Mouse (Mus musculus) neural tube, embryonic 11.5 days (tissue): ENCODE results near the gene Sptbn4. TPM values are rescaled to one million over a fixed set of nuclear protein-coding genes. Genes with fewer than 3 reads are reported as not detected.
A peak's percentile ranks its signal among the peaks of the same experiment; 100 is the strongest.
"Not testable (repeated sequence)": the region's sequence is repeated elsewhere in the genome, so short reads cannot be mapped to it uniquely, and the experiment has no call there.

Experiments used
- ATAC-seq: fragments of 200-750 bp; cut with Nextera tagmentation; 2 replicates; pipeline ENCODE4 v1.8.0; 2017; ENCODE audit warnings: moderate number of reproducible peaks, mild to moderate bottlenecking, moderate TSS enrichment, moderate library complexity; ENCODE audit not compliant: insufficient read depth, low FRiP score, low TSS enrichment
- DNase-seq: peaks from one replicate; pipeline ENCODE4 v3.0.0-alpha.2; 2015; ENCODE audit warnings: low spot score
- H3K27ac ChIP-seq: fragments of 300-500 bp; sonication (generic); 2 replicates; pipeline ENCODE4 v1.5.1; 2014; ENCODE audit warnings: low read depth, mild to moderate bottlenecking, low read length
- H3K27me3 ChIP-seq: fragments of 300-500 bp; sonication (generic); 2 replicates; pipeline ENCODE4 v1.6.1; 2014; ENCODE audit warnings: mild to moderate bottlenecking, low read length, mixed read lengths; ENCODE audit not compliant: control insufficient read depth, insufficient read depth
- H3K36me3 ChIP-seq: fragments of 300-500 bp; sonication (generic); 2 replicates; pipeline ENCODE4 v1.6.1; 2014; ENCODE audit warnings: mild to moderate bottlenecking, low read length, moderate library complexity, mixed read lengths; ENCODE audit not compliant: control insufficient read depth, insufficient read depth
- H3K4me1 ChIP-seq: fragments of 300-500 bp; sonication (generic); 2 replicates; pipeline ENCODE4 v1.6.1; 2014; ENCODE audit warnings: low read length, mixed read lengths; ENCODE audit not compliant: control insufficient read depth, insufficient read depth
- H3K4me2 ChIP-seq: fragments of 300-500 bp; sonication (generic); 2 replicates; pipeline ENCODE4 v1.6.1; 2014; ENCODE audit warnings: low read depth, mild to moderate bottlenecking, moderate library complexity
- H3K4me3 ChIP-seq: fragments of 300-500 bp; sonication (generic); 2 replicates; pipeline ENCODE4 v1.5.1; 2014; ENCODE audit warnings: low read depth, low read length
- H3K9ac ChIP-seq: fragments of 300-500 bp; sonication (generic); 2 replicates; pipeline ENCODE4 v1.6.1; 2014; ENCODE audit warnings: mild to moderate bottlenecking, low read length
- H3K9me3 ChIP-seq: fragments of 300-500 bp; sonication (generic); 2 replicates; pipeline ENCODE4 v1.6.1; 2016; ENCODE audit warnings: low read length; ENCODE audit not compliant: control insufficient read depth
- WGBS: fragments of 180-500 bp; shearing (Covaris S2); extraction: QIAGEN DNeasy Blood & Tissue Kit; methylation state at CpG from one replicate; pipeline ENCODE4 v1.1.7; 2014; 5-methylcytosine and 5-hydroxymethylcytosine counted together
- polyA plus RNA-seq: library from polyadenylated mRNA; unstranded; fragments of >200 nt; fragmentation: Nextera tagmentation; extraction: Ambion mirVana; gene quantifications from 2 replicates; pipeline ENCODE4 v1.2.1, GENCODE M21; 2014

The Sptbn4 gene
- polyA plus RNA-seq, result 0.23 and 0.34 TPM in 2 replicates

DNA sequence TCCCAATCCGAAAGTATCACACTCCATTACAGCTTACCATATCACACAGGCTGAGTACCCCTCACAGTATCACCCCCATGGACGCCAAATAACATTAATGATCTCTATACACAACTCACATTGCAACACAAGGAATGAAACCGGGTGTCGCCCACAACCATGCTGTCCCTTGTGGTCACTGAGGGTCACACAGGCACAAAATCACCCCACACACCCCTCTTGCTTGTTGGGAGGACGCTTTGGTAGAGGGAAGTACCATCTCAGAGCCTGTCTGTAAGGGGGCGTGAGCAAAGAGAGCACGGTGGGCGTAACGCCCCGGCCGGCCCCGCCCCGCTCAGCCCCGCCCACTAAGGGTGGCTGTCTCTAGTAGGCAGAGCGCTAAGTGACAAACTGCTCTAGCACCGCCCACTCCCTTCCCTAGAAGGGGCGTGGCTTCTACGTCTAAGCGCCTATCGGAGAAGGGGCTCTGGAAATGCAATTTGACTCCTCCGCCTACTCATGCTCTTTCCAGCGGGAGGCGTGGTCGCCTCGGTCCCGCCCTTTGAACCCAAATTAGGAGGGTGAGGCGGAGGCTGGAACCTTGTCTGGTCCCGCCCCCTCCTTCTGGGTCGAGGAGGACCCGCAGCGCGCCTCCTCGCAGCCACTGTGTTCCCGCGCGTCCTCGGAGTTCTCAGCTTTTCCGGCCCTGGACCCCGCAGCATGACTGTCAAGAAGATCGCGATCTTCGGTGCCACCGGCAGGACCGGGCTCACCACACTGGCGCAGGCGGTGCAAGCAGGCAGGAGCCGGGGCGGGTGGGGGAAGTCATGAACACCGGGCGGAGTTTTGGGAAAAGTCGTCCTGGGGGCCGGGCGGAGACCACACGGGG lies at the start of gene Sptbn4, which contains the start of gene Blvrb:
Gene Sptbn4 (minus strand): TSS at position 268 of the 868 bp plus-strand sequence.
Gene Blvrb (plus strand): TSS at position 560 of the 868 bp plus-strand sequence.
- H3K27ac ChIP-seq, result no peak within 1 kb of the TSS
- peaks cover 27% of the 10 kb centered on the region for H3K27me3 ChIP-seq
- DNase-seq (peak; percentile 98), ATAC-seq (peak; percentile 94)
- peak within 1 kb of the TSS; percentile 59 for H3K9ac ChIP-seq
- no peaks in the 10 kb centered on the region for H3K36me3 ChIP-seq
- no peaks in the 10 kb centered on the region for H3K9me3 ChIP-seq
- peaks cover 5% of the 10 kb centered on the region; the same call in 1 of the 2 replicates for H3K4me1 ChIP-seq
- peak within 1 kb of the TSS; percentile 46 for H3K4me3 ChIP-seq
- peak within 1 kb of the TSS; percentile 88 for H3K4me2 ChIP-seq
- WGBS, result 1% methylated on average over 54 of the region's 54 CpGs

DNA sequence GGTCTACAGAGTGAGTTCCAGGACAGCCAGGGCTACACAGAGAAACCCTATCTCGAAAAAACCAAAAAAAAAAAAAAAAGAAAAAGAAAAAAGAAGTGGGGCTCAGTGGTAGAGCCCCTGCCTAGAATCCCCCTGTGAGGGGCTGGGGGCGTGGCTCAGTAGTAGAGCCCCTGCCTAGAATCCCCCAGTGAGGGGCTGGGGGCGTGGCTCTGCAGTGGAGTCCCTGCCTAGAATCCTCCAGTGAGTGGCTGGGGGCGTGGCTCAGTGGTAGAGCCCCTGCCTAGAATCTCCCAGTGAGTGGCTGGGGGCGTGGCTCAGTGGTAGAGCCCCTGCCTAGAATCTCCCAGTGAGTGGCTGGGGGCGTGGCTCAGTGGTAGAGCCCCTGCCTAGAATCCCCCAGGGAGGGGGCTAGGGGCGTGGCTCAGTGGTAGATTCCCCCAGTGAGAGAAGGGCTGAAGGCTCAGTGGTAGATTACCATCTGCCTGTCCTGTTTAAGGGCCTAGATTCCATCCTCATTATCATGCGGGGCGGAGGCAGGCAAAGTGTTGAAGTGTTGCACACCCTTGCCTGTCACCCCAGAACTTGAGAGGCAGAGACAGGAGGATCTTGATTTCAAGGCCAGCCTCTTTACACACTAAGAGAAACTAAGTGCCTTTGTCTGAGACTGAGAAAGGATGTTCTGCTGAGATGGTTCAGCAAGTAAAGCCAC lies 47.3 kb upstream of the Sptbn4 start:
- WGBS, result 89% methylated on average over 9 of the region's 9 CpGs
- DNase-seq, H3K9ac ChIP-seq, ATAC-seq, H3K4me2 ChIP-seq, H3K4me1 ChIP-seq, H3K27me3 ChIP-seq, H3K9me3 ChIP-seq, H3K36me3 ChIP-seq, H3K27ac ChIP-seq, H3K4me3 ChIP-seq: not testable (repeated sequence)

DNA sequence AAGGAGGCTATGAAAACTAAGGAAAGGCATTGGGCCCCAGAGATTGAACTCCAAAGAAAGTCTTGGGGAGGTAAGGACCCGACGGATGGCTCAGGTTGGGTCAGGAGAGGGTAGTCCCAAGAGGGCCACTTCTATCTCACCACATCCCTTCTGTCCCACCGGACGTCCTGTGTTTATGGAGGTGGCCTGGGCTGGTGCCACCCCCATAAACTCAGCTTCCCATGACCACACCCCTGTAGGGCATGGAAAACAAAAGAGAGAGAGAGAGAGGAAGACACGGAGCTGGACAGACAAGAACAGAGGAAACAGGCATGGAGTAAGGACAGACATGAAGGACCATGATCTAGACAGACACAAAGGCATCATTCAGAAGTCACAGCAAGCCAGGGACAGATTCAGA lies 46.0 kb upstream of the Sptbn4 start:
- H3K27me3 ChIP-seq, result no peaks in the 10 kb centered on the region
- no peak overlapping the region for H3K27ac ChIP-seq
- ATAC-seq (no peak), DNase-seq (no peak)
- no peaks in the 10 kb centered on the region for H3K9me3 ChIP-seq
- peaks cover 4% of the 10 kb centered on the region; the same call in 1 of the 2 replicates for H3K4me1 ChIP-seq
- H3K9ac ChIP-seq, result no peak overlapping the region
- no peak overlapping the region for H3K4me3 ChIP-seq
- H3K4me2 ChIP-seq, result no peak overlapping the region
- H3K36me3 ChIP-seq, result no peaks in the 10 kb centered on the region
- 85% methylated on average over 5 of the region's 5 CpGs for WGBS

DNA sequence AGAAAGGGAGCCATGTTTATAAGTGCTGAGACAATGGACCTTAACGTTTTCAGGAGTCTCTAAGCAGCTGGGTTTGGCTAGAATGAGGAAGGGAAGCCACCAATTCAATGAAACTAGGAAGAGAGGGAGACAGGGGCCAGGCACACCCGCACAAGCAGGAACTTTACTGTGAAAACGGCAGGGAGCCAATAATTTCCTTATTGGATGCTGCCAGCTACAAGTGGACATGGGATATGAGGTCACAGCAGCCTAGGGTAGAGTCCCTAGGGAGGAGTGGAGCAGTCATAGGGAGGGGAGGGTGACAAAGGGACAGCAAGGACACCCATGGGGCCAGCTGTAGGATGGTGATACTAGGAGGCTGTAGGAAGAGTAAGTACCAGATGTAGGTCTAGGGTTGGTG lies 45.5 kb upstream of the Sptbn4 start:
- Histone ChIP-seq H3K4me3 (no peak overlapping the region), H3K27me3 (no peaks in the 10 kb centered on the region), H3K4me1 (peaks cover 4% of the 10 kb centered on the region; the same call in 1 of the 2 replicates), H3K27ac (no peak overlapping the region), H3K9ac (no peak overlapping the region), H3K36me3 (no peaks in the 10 kb centered on the region), H3K9me3 (no peaks in the 10 kb centered on the region), H3K4me2 (no peak overlapping the region)
- 81% methylated on average over 3 of the region's 3 CpGs for WGBS
- no peak for DNase-seq
- no peak for ATAC-seq

DNA sequence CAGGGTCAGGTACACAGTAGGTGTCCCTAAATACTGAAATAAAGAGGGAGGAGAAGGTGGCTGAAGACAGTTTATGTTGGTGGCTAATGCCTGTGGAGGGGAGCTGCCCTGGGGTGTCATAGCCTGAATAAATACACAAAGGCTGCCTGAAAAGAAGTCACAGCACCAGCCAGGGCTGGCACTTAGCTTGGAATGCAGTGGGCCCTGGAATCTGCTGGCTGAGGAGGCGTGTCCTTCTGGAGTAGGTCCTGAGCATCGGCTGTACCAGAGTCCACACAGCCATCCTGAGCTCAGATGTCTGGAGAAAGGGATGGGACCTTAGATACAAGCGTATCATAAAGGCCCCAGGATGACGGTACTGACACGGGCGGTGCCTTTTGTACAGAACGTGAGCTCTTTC lies 44.4 kb upstream of the Sptbn4 start:
- Histone ChIP-seq H3K9me3 (no peaks in the 10 kb centered on the region), H3K27me3 (no peaks in the 10 kb centered on the region), H3K27ac (no peak overlapping the region), H3K4me1 (peaks cover 4% of the 10 kb centered on the region; the same call in 1 of the 2 replicates), H3K9ac (no peak overlapping the region), H3K4me2 (no peak overlapping the region), H3K36me3 (no peaks in the 10 kb centered on the region), H3K4me3 (no peak overlapping the region)
- WGBS, result 81% methylated on average over 7 of the region's 7 CpGs
- ATAC-seq, result no peak
- DNase-seq, result no peak

DNA sequence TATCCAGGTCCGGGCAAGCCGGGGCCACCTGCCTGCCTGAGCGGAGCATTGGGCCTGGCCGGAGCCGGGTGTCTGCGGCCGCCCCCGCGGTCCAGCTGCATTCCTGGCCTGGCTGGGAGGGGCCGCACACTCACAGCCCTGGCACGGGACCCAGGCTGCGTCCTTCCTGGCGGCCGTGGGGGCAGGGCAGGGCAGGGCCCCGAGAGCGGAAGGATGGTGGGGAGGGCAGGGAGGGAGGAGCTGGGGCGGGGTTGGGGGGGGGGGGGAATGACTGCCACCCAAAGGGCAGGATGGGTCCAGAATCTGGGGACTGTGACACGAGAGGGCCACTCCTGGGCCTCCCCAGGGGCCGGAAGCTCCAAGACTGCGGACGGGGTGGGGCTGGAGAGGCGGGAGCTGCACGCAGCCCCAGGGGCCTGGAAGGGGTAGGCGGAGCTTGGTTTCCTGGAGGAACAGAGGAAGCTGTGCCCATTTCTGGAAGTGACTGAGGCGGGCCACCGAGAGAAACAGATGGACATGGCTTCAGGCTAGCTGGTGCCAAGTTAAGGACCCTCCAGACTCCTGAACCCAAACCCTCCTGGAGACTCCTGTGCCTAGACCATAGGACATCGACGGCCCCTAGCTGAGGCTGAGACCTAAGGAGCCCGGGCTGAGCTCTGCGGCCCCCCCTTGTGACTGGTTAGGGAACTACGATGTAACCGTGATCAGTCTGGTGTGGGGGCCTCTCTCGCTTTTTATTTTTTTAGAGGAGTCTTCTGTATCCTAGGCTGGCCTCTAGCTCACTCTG lies 43.2 kb upstream of the Sptbn4 start:
- no peaks in the 10 kb centered on the region for H3K36me3 ChIP-seq
- H3K9ac ChIP-seq, result peak overlapping the region; percentile 61
- peaks cover 4% of the 10 kb centered on the region; the same call in 1 of the 2 replicates for H3K4me1 ChIP-seq
- H3K4me2 ChIP-seq, result peak overlapping the region; percentile 66
- 0 out of 2 replicates have a peak overlapping the region, but pooled peaks have one; percentile 24 for H3K27ac ChIP-seq
- no peaks in the 10 kb centered on the region for H3K27me3 ChIP-seq
- DNase-seq (peak; percentile 78), ATAC-seq (peak; percentile 17; the same call in 1 of the 2 replicates)
- 2% methylated on average over 31 of the region's 33 CpGs for WGBS
- H3K9me3 ChIP-seq, result no peaks in the 10 kb centered on the region
- H3K4me3 ChIP-seq, result peak overlapping the region; percentile 33

DNA sequence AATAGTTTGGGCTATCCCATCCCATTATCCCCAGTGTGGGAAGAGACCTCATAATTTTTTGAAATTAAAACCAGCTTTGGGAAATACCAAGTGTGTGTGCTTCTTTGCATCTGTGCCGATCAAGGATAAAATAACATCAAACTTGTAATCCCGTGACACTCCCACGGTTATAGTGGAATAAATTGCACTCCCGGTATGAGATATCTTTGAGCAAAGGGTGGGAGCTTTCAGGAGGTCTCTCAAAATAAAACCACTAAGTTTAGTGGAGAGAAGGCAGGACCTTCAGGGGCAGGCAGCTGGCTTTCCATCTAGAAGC lies 42.7 kb upstream of the Sptbn4 start:
- ATAC-seq, result no peak
- 0 out of 2 replicates have a peak overlapping the region, but pooled peaks have one; percentile 24 for H3K27ac ChIP-seq
- WGBS, result 43% methylated on average over 4 of the region's 4 CpGs

DNA sequence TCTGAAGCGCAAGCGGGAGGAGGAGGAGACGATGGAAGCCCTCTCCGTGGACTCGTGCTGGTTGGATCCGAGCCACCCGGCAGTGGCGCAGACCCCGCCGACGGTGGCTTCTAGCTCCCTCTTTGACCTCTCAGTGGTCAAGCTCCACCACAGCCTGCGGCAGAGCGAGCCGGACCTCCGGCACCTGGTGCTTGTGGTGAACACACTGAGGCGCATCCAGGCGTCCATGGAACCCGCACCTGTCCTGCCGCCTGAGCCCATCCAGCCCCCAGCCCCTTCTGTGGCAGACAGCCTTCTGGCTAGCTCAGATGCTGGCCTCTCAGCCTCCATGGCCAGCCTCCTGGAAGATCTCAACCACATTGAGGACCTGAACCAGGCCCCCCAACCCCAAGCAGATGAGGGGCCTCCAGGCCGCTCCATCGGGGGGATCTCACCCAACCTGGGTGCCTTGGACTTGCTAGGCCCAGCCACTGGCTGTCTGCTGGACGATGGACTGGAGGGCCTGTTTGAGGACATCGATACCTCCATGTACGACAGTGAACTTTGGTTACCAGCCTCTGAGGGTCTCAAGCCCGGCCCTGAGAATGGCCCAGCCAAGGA lies 41.9 kb upstream of the Sptbn4 start:
- no peak overlapping the region for H3K4me3 ChIP-seq
- WGBS, result 93% methylated on average over 25 of the region's 25 CpGs
- ATAC-seq, result no peak

More for the DNA sequence above, 42.7 kb upstream of the Sptbn4 start:
- Histone ChIP-seq H3K36me3 (no peaks in the 10 kb centered on the region), H3K27me3 (no peaks in the 10 kb centered on the region), H3K4me2 (peak overlapping the region; percentile 66), H3K9me3 (no peaks in the 10 kb centered on the region), H3K4me3 (peak overlapping the region; percentile 33), H3K4me1 (peaks cover 4% of the 10 kb centered on the region; the same call in 1 of the 2 replicates), H3K9ac (peak overlapping the region; percentile 61)
- DNase-seq, result no peak

More for the DNA sequence above, 41.9 kb upstream of the Sptbn4 start:
- H3K4me1 ChIP-seq, result peaks cover 4% of the 10 kb centered on the region; the same call in 1 of the 2 replicates
- no peak for DNase-seq
- H3K4me2 ChIP-seq, result no peak overlapping the region
- no peak overlapping the region for H3K27ac ChIP-seq
- H3K36me3 ChIP-seq, result no peaks in the 10 kb centered on the region
- no peak overlapping the region for H3K9ac ChIP-seq
- H3K9me3 ChIP-seq, result no peaks in the 10 kb centered on the region
- H3K27me3 ChIP-seq, result no peaks in the 10 kb centered on the region
